Mouse (Mus musculus) lung, postnatal 14 days (tissue): ENCODE measurements at regions not wholly inside any gene's neighbourhood (a gene's known extent, or its start where the extent isn't known, plus 50 kb on each side); places are given as distances from the start of the nearest gene placed in this dataset.

Experiments
- DNase-seq: peaks from one replicate; pipeline ENCODE4 v3.0.0; 2021

DNA sequence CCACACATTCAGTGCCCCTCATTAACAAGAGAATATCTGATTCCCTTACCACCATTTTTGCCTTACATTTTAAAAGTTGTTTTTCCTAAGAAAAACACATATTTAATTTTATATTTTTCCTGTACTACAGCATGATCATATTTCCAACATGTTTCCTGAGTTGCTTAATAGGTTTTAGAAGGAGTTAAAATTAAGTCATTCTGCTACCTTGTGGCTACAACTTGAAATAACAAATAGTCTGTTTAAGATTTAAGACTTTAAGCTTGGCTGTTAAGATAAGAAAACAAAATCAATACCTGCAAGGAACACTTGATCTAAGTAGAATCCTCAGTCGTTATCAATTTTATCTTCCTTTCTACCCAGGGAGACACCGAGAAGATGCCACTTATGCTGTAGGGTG is 117.9 kb upstream of the Itga1 start:
- DNase-seq, result no peak

DNA sequence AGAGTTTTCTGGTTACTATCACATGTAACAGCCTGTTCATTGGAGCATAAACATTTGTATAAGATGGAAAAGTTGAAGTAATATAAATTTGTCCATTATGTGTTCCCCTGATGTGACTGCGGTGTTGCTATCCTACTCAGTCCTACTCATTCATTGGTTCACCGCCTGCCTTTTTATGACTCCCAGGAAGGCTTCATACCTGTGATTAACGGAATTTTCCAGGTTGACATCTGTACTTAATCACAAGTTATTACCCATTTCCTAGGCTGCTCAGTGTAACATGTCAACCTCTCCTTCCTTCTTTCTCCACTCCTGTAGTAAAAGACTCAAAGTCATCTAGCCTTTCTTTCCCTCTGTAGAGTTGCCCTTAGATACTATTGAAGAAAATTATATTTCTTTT is 109.5 kb upstream of the Itga1 start:
- DNase-seq, result no peak

DNA sequence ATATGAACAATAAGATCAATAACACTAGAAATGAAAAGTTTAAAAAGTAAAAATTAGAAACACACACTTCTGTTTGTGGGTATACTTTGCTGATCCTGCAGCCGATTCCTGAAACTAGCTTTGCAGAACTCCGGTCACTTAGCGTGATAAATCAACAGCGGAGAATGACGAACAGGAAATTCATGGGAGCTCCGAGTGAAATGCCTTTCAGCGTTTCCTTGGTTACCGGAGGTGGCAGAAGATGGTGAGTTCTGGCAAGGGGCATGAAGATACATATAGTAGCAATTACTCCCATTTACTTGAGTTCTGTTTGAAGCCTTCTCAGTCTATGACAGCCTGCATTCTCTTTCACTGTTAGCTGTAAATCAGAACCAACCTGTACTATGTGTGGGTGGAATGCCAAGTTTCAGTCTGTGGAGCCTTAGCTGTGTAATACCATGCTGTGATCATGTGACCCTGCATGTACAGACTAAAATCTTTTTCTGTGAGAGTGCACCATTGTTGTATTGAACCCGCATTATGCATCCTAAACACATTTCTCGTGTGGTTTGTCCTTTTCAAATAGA is 109.0 kb upstream of the Itga1 start:
- no peak for DNase-seq

DNA sequence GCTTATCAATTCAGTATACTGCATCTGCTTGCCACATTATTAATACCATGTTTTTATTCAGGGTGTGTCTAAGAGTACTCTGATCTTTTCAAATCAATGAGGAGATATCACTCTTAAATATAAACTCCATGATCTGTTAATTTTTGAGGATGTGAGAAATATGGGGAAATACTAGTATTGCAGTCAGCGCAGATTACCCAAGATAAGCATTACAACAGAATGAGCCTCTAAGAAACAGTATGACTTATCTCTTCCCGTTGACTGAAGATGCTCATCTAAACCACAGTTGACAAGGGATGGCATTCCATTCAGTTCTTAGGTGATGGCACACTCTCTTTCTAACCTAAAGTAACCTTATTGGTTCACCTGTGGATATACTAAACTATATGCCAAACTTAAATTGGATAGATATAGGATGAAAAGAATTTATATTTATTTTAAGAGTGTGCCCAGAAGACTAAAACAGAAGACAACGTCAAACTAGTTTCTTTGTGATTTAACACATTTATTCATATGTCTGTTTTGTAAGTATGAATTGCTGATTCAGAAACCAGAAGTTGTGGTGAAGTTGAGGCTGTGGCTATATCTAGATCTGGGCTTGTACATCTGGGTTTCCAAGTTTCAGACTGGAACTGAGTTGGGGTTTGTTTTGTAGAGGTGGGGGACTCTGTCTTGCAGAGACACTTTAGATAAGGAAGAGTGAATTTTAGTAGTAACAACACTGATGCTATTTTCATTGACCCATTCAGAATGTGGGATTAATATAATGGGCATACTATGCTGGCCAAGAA is 107.8 kb upstream of the Itga1 start:
- no peak for DNase-seq

DNA sequence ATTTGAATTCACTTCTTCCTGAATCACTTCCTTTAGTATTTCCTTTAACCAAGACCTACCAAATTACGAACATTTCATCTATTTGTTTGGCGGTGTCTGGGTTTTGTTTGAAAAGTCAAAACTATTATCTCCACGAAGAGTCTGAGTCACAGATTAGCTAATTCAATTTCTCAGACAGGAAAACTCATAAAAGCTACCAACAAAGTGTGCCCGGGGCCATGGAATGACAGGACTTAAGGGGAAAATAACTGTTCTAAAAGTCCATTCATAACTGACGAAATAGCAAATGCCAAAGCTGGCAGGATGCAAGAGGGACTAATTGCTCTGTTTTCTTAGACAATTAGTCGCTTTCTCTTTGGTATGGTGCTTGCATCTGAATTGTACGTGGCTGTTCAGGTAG is 105.0 kb upstream of the Itga1 start:
- DNase-seq, result no peak

DNA sequence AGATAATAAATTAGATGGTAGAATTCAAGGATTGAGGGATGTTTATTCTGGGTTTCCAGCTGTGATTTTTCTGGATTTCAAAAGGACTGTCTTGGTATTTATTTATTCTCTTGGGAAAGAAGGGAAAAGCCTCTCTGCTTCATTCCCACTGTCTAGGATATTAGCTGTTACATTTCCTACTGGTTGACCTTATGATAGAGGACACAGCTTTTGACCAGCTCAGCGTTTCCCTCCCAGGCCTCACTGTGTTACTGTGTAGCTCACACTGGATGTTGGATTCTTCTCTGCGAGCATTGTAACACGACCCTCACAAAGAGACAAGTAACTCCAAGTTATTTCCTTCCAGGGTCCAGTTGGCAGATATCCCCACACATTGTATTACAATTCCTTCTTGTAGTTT is 97.4 kb upstream of the Itga1 start:
- peak; percentile 20 for DNase-seq

DNA sequence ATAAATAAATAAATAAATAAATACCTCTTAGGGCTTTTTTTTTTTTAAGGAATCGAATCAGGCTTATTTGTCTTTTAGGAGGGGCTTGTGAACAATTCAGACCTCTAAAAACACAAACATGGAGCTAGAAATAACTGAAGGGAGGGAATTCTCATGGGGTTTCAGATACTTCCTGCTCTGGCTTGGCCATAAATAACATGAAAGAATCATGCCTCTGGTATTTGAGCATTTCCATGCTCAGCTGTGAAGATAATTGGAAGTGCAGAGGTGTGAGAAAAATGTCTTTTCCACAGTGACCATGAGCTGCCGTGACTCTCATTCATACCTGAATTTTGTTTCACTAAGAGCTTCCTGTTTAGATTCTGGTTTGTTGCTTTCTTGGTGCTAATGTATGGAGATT is 86.3 kb upstream of the Itga1 start:
- DNase-seq, result no peak

DNA sequence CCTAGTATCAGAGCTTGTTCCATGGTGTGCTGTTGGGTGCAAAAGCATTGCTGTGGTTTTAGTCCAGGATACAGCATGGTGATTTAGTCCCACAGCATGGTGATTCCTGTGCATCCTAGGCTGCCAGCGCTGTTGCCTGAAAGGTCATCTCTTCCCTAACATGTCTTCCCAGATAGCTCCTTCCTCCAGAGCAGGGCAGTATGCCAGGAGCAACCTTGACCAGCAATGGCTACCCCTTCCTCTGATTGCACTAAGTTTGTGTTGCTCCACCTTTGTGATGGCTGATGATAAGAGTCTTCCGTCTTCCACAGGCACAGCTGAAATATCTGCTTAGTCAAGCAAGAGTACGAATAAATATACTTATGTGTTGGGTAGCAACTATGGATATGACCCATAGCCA is 85.6 kb upstream of the Itga1 start:
- DNase-seq, result no peak

DNA sequence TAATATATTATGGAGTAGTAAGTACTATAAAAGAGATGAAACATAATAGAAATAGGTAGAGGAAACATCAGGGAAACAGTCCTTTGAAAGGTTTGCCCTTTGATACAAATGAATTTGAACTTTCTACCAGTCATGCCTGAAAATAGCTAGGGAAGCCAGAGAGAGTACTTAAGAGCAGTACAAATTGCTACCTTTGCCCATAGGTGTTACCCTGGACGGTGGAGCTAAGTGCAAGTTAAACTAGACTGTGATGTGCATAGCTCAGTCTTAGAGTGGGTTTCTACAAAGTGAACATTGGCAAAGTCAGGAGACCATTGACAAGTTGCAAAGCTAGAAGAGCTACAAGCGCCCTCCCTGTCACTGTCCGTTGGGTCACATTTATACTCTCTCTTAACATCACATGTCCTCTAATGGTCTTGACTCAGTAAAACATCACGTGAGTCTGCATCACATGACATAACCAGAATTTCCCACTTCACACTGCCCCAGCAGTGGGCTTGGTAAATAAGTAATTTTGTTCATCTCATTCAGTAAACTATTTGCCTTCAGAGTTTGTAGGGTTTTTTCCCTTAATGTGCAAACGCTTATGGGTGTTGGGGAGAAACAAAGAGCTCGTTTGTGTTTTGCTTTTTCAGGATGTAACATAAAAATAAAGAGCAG is 80.6 kb upstream of the Itga1 start:
- DNase-seq, result no peak

DNA sequence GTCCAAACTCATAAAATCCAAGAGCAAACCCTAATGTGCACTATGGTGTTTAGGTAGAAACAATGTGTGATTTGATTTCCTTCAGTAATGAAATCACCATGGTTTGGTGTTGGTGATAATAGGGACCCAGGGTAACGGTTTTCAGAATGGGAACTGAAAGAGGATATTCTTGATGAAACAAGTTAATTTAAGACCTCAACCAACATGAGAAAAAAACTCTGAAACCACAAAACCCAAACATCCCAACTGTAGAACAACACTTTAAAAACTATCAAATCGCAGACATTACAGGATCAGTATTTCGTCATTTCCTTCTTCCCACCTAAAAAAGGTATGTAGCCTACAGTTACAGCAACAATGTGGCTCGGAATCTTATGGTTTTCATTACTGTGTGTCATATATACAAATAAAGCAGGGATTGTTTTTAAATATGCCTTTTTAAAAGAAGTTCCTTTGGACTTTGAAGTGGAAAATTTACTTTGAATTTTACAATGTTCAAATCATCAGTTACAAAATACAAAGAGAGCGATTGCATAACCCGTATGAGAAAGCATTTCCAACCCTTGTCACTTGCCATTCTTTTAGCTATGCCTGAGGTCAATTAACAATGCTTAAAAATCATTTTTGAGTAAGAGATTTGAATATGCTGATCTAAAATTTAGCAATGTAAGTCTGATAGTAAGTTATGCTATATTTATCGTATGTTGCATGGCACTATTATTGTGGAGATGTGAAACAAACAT is 76.6 kb upstream of the Itga1 start:
- DNase-seq, result no peak

DNA sequence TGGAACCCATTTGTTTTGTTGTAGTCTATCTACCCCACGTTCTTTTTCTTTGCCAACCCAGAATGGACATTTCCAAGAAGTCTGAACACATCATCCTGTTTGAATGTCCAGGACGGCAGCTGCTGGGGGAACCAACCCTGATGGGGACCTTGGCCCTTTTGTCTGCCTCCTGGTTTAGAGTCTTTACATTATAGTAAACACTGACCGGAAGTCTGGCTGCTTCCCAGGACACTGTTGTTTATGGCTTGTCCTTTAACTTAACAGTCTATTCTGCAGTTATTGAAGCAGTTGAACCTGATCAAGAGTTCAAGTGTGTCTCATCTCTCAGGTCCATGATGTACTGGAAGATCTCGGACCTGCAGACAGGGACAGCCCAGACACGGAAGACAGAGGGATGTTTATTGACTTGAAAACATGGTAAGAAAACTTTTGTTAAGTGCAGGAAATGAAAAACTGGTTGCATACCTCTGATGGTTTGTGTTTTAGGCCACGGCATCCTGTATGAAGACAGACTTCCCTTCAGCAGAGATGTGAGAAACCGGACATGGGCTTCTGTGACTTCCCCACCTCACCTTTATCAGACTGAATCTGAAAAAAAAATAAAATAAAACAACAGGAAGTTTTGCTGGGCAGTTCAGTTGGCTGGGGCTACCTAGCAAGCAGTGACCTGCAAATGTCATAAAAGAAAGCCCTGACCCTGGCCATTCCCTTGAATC is 69.7 kb upstream of the Itga1 start:
- no peak for DNase-seq

DNA sequence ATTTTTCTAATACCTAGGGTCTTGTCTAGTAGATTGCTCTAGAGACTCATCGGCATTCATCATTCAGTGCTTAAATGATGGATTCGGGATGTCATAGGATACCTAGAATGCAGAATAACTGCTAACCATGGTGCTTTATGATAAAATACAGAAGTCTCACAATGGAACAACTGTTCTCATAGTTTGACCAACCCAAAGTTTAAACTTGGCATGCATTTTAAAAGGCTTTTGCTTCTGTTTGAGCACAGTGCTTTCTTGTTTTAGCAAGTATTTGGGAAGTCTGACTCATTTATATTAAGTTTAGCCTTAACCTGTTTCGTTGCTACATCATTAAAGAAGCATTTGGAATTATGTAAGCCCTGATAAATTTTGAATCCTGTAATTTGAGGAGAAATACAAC is 64.2 kb upstream of the Itga1 start:
- no peak for DNase-seq

DNA sequence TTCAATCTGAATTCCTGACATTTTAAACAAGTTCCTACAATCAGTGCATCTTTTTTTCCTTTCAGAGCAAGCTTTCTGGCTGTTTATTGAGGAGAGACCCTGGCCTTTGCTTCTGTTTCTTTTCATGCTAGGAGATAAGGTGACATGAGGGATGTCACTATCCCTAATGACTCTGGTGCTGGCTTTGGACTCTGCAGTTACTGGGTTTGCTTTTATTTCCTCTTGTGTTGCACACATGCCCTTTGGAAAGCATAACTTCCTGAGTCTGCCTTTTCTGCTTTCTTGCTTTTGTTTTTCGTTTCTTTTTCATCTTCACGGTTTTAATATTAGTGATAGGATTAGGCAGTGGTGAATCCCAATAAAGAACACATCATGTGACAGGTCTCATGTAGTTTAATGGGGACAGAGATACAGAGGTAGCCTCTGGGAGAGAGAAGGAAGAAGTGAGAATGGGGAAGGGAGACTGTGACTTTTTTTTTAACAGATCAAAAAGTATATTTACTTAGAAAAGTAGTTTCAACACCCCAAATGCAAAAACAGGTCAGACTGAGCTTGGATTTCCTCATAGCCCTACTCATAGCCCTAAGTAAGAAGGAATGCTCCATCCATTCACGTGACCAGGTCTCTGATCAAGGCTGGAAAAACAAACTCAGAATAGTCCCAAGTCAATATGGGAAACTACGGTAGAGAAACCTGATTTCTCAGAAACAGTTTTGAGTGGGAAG is 61.1 kb upstream of the Itga1 start:
- no peak for DNase-seq

DNA sequence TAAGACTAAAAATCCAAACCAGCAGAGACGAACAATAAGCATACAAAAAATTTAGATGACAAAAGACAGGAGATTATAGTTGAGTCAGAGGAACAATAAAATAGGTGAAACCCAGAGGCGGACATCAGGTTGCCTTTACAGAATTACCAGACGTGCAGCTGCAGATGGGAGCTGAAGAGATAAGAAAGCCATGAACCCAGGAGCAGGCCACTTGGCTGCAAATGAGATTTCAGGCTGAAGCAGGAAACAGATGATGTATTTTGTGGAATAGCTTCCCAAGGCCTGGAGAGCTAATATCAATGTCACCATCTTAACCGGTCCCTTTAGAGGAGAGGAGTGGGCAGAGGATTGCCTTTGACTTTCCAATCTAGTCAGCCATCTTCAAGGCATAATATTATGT is 57.6 kb upstream of the Itga1 start:
- DNase-seq, result no peak
